Mouse (Mus musculus): ENCODE results near the gene Gadd45a.
A peak's percentile ranks its signal among the peaks of the same experiment; 100 is the strongest.

Gadd45a gene

DNA sequence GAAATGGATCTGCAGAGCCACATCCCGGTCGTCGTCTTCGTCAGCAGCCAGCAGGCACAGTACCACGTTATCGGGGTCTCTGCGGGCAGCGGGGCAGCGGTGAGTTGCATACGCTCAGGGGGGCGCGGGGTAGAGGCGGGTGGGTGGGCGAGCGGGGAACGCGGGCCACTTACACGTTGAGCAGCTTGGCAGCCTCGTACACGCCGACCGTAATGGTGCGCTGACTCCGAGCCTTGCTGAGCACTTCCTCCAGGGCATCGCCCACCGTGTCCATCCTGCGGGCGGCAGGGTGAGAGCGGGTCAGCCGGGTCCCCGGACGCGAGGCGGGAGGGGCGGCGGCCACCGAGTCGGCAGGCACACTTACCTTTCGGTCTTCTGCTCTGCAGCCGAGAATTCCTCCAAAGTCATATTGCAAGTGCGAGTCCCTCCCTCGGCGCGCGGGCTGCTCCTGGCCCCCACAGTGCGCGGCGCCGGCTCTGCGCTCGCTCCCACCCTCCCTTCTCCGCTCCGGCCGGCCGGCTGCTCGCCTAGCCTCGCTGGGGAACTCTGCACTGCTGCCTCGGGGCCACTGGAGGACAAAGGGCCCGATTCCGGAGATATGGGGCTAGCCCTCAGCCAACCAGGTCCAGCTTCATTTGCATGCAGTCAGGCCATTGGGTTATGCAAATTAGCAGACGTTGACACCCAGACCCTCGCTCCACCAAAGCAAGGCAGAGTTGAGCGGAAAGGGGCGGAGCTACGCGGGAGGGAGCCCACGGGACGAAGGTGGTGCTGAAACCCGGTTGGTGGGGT is at the start of gene Gadd45a:
Gene Gadd45a (minus strand): TSS at position 621 of the 792 bp plus-strand sequence.
- DNase-seq (ENCODE audit: low read depth, low spot score), result peak; percentile 98

GRCm38 (mm10) chr6:67085850-67086437 is 48.7 kb upstream of the Gadd45a start:
- no peak for DNase-seq (ENCODE audit: low read depth, low spot score)

- DNase-seq (ENCODE audit: low read depth, low spot score), result no peak
Measured at GRCm38 (mm10) chr6:67084465-67084864, 47.2 kb upstream of the Gadd45a start.

DNA sequence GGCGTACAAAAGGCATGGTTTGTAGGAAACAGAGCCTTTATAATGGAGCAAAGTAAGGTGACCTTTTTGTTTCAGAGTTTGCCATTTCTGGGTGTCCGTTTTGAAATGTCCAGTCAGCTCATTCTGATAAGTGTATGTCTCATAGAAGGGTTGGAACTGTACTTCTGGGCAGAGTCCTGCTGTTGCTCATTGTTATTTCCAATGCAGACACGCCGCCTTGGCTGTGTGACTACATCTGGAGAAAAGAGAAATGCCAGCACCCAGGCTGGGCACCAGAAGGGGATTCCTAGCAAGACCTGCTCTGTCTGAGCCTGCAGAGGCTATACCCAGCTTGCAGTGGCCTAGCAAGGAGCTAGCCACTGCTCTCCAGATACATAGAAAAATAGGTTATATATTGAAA is 43.9 kb upstream of the Gadd45a start:
- DNase-seq (ENCODE audit: low read depth, low spot score), result no peak

DNA sequence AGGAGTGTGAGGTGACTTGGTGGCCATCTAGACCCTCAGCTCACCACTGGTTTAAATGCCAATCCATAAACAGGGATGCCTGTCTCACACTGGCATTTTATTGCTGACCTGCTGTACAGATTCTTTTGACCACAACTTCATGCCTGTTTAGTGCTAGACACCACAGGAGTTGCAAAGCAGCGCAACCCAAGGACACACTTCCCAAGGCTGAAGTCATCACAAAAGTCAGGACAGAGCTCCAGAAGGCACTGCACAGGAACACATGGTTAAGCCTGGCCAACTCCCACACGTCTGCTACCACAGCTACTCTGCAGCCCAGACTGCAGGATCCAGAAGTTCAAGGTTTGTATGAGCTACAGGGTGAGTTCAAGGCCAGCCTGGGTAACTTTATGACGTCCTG is 40.8 kb upstream of the Gadd45a start:
- DNase-seq (ENCODE audit: low read depth, low spot score), result no peak

DNA sequence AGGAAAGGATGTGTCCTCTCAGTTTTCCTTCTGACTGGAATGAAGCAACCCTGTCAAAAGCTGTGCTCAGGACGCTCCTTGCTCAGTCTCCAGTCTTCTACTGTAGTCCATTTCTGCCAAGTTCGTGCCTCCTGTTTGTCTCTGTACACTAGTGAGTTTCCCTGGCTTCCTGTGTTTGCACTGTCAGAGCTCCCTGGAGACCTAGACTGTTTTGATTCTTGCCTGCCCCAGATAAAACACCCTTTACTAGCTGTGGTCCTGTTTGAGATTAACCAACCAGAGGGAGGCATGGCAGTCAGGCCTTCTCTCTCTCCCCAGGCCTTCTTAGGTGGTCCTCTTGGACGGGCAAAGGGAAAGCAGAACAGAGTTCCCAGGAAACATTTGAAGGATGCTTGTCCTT is 40.2 kb upstream of the Gadd45a start:
- peak; percentile 30 for DNase-seq (ENCODE audit: low read depth, low spot score)

DNA sequence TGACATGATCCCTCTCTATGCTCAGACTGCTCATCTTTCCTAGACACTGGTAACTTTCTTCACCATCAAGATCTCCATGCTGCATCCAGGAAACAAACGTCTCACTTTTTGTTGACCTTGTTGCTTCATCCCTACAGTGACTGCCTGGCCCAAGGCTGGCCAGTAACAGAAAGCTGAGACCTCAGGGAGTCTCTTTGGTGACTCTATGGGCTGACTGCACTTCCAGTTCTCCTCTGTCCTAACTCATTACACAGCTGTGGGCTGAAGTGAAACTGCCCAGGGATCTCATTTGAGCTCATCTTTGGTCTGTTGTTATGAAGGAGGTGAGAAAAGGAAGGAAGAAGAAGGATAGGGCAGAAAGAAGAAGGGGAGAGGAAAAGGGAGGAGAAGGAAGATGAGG is 39.1 kb upstream of the Gadd45a start:
- no peak for DNase-seq (ENCODE audit: low read depth, low spot score)

- no peak for DNase-seq (ENCODE audit: low read depth, low spot score)
Measured at GRCm38 (mm10) chr6:67074868-67075267, 37.6 kb upstream of the Gadd45a start.

DNA sequence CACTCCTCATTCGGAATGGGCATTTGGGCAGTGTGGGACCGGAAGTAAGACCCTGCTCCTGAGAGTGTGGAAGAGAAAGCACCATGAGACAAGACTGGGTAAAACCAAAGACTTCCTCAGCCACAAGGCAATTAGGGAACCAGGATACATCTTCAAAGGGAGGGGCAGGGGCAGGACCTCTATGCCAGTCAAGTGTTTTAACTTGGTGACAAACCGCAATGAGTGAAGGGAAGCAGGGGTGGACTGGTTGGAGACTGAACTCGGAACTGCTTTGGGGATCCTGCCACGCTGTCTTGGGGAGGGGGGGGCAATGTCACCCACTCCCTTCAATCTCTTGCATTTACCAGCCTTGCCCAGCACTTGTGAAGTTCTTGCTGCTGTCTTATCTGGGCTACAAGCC is 36.7 kb upstream of the Gadd45a start:
- DNase-seq (ENCODE audit: low read depth, low spot score), result no peak

GRCm38 (mm10) chr6:67073446-67073845 is 36.2 kb upstream of the Gadd45a start:
- DNase-seq (ENCODE audit: low read depth, low spot score), result no peak

DNA sequence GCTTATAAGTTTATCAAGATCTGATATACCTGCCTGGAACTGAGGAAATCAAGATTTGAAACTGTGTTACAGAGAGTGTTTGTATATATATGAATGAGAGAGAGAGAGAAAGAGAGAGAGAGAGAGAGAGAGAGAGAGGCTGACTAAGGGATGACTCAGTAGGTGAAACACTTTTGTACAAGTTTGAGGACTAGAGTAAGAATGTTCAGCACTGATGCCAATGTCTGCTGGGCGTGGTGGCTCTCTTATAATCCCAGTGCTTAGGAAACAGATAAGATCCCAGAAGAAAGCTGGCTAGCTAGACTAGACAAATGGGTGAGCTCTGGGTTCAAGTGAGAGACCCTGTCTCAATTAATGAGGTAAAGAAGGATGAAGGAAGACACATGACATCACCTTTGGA is 34.4 kb upstream of the Gadd45a start:
- DNase-seq (ENCODE audit: low read depth, low spot score), result no peak

- no peak for DNase-seq (ENCODE audit: low read depth, low spot score)
Measured at GRCm38 (mm10) chr6:67069800-67070315, 32.6 kb upstream of the Gadd45a start.

DNA sequence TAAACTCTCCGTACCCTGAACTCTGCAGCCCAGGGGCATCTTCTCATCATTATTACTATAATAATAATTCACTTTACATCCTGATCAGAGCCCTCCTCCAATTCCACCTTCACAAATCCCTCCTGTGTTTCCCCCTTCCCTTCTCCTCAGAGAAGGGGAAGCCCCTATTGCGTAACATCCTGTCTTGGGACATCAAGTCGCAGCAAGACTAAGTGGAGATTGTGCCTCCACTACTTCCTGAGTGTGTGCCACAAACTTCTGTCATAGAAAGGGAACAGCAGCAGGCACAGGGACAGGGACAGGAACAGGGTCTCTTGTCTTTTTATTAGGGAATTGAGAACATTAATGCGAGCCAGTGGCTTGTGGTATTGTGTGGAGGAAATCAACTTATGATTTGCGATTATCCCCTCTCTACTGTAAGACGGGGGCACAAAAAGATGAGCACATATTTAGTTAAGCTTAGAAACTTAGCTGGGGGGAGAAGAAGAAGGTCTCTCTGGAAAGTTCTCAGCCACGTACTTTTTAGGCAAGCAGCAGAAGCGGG is 32.0 kb upstream of the Gadd45a start:
- DNase-seq (ENCODE audit: low read depth, low spot score), result no peak

- DNase-seq (ENCODE audit: low read depth, low spot score), result no peak
Measured at GRCm38 (mm10) chr6:67060057-67060456, 22.8 kb upstream of the Gadd45a start.

DNA sequence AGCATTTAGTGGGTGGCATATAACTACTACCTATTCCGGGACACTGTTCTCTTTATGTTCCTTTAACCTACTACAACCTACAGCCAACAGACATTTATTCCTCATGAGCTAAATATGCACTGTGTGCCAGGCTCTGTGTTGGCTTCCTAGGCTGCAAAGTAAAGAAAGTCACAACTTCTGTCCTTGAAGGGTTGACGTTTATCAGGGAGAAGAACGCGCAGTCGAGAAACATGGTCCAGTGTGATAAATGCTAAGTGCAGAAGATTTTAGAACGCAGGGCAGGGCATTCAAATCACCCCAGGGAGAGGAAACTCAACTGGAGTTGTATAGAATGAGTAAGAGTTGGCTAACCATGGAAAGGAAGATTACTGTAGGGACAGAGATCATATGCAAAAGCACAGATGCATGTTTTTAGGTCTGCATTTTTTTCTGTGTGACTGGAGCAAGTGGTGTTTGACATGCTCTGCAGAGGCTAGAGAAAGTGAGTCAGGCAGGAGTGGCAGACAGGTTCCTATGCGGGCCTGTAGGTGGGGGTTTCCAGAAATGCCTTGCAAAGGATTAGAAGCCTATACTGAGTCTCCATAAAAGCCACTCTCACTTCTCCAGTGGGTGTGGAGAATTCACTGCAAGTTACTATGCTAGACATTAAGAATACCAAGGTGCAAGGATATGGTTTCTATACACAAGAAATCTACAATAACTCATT is 20.9 kb upstream of the Gadd45a start:
- no peak for DNase-seq (ENCODE audit: low read depth, low spot score)

DNA sequence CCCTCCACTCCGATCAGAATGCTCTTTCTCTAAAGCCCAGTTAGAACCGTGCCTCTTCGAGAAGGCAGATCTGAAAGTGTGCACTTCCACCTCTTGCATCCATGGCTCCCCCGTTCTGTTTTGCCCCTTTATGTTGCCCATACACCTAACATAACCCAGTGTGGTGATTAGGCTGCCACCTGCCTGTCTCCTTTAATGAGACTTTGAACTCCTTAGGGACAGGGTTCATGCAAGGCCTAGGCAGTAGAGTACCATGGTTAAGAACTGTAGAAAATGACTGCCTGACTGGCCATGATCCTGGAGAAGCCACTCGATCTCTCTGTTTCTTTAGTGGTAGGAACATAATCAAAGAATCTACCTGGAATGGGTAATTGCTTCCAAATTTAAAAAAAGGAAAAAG is 20.3 kb upstream of the Gadd45a start:
- no peak for DNase-seq (ENCODE audit: low read depth, low spot score)

DNA sequence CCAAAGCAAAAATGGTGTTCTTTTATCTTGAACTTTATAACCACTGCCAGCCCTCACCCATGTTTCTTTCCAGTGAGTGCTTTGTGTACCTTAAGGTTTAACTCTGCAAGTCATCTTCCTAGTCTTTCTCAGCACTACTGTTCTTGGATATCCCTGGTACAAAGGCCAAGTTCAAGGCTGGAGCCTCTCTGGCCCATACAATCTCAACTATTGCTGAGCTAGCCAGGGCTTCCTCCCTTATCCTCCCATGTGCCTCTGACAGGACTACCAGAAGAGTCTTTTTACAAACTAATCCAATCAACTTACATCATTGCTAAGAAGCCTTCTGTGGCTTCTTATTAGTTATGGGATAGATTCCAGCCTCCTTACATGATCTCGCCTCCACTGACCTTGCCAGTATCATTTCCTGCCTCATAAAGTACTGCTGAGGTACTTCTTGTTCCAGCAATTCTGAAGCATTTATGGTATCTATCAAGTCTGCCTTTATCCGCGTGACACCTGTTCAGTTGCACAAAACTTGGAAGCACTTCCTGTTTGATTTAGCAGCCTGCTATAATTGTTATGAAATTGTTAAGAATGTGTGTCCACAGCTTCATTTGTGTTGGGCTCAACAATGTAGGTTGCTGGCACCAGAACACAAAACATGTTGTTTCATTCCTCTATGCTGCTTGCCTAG is 19.8 kb upstream of the Gadd45a start:
- no peak for DNase-seq (ENCODE audit: low read depth, low spot score)

GRCm38 (mm10) chr6:67056108-67056888 is 19.0 kb upstream of the Gadd45a start:
- DNase-seq (ENCODE audit: low read depth, low spot score), result no peak

DNA sequence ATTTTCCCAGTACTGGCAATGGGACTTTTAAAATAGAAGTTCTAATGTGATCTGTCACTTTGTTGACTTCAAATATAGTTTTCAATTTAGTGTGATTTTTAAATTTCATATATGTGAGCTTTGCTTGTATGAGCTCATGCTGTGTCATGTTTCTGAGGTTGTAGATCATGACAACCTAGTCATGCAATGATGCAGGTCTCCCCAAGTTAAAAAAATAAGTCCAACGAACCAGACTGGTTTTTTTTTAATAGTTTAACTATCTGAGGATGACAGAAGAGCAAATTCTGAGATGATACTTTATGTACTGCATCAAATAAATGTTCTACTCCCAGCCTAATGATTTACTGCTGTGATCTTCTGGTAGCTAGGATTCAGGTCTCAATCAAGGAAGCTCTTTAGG is 12.8 kb upstream of the Gadd45a start:
- DNase-seq (ENCODE audit: low read depth, low spot score), result no peak

- DNase-seq (ENCODE audit: low read depth, low spot score), result no peak
Measured at GRCm38 (mm10) chr6:67049695-67050038, 12.4 kb upstream of the Gadd45a start.

Measured in mesoderm, embryonic 11.5 days (tissue).